Mouse (Mus musculus): ENCODE results near the gene Obscn.

Obscn gene

GRCm38 (mm10) chr11:59141772-59142370 is 5.7 kb upstream of the Obscn start:
- no peak for DNase-seq (ENCODE audit: low spot score in 2 of 2)

GRCm38 (mm10) chr11:59138537-59139486 is 2.6 kb upstream of the Obscn start:
- DNase-seq (ENCODE audit: low spot score in 2 of 2): no peak

- no peak for DNase-seq (ENCODE audit: low spot score in 2 of 2)
These were observed 948 bp upstream of the Obscn start for GRCm38 (mm10) chr11:59136994-59137706.

GRCm38 (mm10) chr11:59135051-59135820 is 966 bp downstream of the Obscn start:
- no peak for DNase-seq (ENCODE audit: low spot score in 2 of 2)

- DNase-seq (ENCODE audit: low spot score in 2 of 2): no peak
These were observed 1.7 kb downstream of the Obscn start for GRCm38 (mm10) chr11:59134373-59134997.

- DNase-seq (ENCODE audit: low spot score in 2 of 2): no peak
These were observed 4.1 kb downstream of the Obscn start for GRCm38 (mm10) chr11:59132065-59132464.

- DNase-seq (ENCODE audit: low spot score in 2 of 2): no peak
These were observed 4.8 kb downstream of the Obscn start for GRCm38 (mm10) chr11:59131348-59131919.

- DNase-seq (ENCODE audit: low spot score in 2 of 2): no peak
These were observed 5.4 kb downstream of the Obscn start for GRCm38 (mm10) chr11:59130782-59131181.

- DNase-seq (ENCODE audit: low spot score in 2 of 2): no peak
These were observed 30.3 kb downstream of the Obscn start for GRCm38 (mm10) chr11:59105945-59106344.

GRCm38 (mm10) chr11:59102324-59102723 is 33.9 kb downstream of the Obscn start:
- DNase-seq (ENCODE audit: low spot score in 2 of 2): no peak

GRCm38 (mm10) chr11:59098339-59098738 is 37.9 kb downstream of the Obscn start:
- no peak for DNase-seq (ENCODE audit: low spot score in 2 of 2)

- DNase-seq (ENCODE audit: low spot score in 2 of 2): no peak
These were observed 38.4 kb downstream of the Obscn start for GRCm38 (mm10) chr11:59097770-59098169.

- DNase-seq (ENCODE audit: low spot score in 2 of 2): no peak
These were observed 42.0 kb downstream of the Obscn start for GRCm38 (mm10) chr11:59094213-59094612.

- no peak for DNase-seq (ENCODE audit: low spot score in 2 of 2)
These were observed 48.6 kb downstream of the Obscn start for GRCm38 (mm10) chr11:59087581-59087980.

- DNase-seq (ENCODE audit: low spot score in 2 of 2): no peak
These were observed 51.0 kb downstream of the Obscn start for GRCm38 (mm10) chr11:59085200-59085599.

GRCm38 (mm10) chr11:59083125-59083524 is 53.1 kb downstream of the Obscn start:
- no peak for DNase-seq (ENCODE audit: low spot score in 2 of 2)

- no peak for DNase-seq (ENCODE audit: low spot score in 2 of 2)
These were observed 57.9 kb downstream of the Obscn start for GRCm38 (mm10) chr11:59078311-59078710.

- no peak for DNase-seq (ENCODE audit: low spot score in 2 of 2)
These were observed 65.9 kb downstream of the Obscn start for GRCm38 (mm10) chr11:59070321-59070720.

- no peak for DNase-seq (ENCODE audit: low spot score in 2 of 2)
These were observed 67.3 kb downstream of the Obscn start for GRCm38 (mm10) chr11:59068922-59069321.

GRCm38 (mm10) chr11:59068433-59068832 is 67.8 kb downstream of the Obscn start:
- no peak for DNase-seq (ENCODE audit: low spot score in 2 of 2)

GRCm38 (mm10) chr11:59067921-59068320 is 68.3 kb downstream of the Obscn start:
- no peak for DNase-seq (ENCODE audit: low spot score in 2 of 2)

Data from frontal cortex, postnatal 14 days (tissue).